Mouse (Mus musculus): ENCODE results near the gene Phyhipl.

Gene Phyhipl

DNA sequence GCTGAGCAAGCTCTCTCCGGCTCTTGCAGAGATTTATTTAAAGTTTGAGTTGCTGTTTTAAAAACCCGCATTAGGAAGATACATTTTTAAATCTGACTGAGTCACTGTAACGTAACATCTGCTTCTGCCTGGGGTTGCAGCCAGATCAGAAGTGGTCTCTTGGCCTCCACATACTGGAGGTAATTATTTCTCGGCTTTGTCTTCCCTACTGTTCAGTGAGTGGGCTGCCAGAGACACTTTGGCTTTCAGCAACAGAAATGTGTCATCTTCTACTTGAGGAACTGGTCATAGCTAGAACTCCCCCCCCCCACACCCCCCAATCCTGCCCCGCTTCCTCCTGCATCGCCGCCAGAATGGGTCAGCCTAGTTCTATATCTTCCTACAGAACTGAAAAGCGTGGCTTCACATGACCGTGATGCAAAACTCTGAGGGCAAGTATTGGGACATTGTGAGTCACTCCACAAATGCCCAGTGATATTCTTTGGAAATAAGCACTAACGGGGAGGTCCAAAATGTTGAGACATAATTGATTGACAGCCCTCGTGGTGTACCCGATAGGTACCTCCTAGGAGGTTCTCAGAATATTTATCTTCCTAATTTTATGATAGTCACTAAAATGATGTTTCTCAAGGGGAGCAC is 125.5 kb downstream of the Phyhipl start:
- no peak for DNase-seq

DNA sequence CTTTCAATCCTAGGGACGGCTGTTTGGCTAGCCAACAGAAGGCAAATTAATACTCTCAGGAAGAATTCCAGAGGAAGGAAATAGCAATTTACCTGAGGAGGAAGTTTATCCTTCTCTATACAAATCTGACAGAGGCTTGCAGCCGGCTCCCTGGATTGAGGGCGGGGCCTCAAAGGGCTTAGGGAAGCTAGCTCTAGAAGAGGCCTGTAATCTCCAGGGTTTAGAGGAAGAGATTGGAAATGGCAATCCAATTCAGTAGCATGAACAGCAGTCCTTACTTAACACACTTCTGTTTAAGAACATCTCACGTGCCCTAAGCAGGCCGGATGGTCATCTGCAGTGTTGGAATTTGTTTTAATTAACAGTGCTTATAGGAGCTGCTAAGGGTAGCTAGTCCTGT is 134.4 kb downstream of the Phyhipl start:
- DNase-seq, result peak in 1 of 2 experiments; percentile 35

DNA sequence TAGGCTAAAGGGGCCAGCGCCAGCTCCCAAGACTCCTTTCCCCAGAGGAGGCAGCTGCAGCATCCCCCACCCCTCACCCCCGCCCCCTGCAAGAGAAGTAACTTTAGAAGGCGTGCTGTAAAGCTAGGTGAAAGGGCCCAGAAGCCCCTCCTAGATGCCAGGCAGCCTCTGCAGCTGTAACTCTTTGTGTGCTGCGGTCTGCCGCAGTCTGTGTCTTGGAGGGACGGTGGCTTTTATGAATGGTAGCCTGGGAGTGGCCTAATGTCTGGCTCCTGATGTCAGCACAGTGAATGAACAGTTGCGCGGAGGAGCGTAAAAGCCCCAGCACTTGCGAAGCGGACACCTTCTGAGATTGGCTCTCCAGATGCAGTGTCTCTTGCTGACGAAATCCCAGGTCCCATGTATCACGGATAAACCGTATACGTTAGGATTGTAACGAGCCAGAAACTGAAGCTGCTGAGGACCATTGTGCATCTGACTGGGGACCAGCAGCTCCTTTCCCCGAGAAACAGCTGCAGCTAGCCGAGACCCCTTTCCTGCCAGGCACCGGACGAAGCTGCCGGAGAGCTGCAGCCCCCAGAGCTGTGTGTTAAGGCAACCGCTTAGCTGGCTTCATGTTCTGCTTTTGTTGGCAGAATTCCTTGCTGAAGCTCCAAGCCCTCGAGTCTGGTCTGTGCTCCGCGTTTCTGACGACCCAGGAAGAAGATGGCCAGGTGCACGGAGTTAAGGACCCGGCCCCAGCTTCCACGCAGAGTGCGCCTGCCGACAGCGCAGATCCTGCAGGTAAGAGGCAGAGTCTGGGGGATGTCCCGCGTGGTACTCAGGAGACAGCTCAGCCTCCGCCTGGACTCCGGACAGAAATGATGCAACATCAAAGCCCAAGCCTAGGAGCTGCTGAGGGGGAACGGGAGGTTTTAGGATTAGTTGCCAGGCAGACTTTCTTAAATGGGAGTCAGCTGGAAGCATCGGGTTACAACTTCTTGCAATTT is 135.3 kb downstream of the Phyhipl start:
- peak in 1 of 2 experiments; percentile 34 for DNase-seq

DNA sequence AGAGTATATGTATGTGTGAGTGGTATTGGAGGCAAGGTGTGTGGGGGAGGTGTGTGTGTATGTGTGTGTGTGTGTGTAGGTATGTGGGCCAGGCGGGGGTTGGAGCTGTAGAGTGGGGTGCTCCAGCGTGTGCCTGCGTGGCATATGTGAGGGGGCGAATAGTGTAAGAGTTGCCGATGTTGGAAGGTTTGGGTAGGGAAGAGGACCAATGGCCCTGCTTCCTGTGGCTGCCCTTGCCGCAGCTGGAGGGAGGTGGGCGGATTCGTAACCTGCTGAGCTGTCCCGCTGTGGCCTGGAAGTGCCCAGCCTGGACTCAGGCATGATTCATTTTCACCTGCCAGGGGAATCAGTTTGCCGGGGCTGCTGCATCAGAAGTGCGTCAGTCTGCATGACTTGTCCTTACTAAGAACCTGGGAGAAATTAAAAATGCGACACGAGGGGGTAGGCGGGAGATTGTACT is 136.1 kb downstream of the Phyhipl start:
- DNase-seq, result no peak

DNA sequence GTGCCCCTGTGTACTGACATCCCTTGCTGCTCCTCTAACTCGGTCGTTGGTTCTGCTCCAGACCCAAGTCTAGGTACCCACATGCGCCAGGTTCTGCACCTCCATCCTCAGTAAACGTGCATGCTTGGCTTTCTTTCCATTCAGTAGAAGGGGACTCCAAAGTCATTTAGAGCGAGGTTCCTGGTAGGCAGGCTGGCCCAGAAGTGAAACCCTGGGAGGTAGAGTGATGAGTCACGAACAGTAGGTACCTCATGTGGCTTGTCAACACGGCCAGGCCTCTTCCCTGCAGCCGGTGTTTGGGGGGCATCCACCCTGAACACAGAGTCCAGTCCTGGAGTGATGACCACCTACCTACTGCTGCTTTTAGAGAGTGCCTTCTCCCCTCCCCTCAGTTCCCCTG is 139.1 kb downstream of the Phyhipl start:
- no peak for DNase-seq

DNA sequence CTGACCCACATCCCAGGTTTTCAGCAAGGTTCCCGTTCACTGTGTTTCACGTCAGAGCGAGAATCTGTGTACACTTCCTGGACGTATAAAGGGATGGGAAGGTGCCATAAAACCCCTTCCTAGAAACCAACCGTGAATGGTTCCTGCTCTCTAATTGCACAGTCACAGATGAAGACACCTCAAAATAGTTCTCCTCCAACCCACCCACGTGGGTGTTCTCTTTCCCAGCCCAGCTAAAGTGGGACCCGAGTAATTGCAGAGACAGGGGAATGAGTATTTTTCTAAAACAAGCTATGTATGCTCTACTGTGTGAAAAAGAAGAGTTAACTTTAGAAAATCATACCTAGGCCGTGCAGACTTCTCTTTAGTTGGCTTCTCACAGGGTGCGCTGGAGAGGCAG is 140.9 kb downstream of the Phyhipl start:
- no peak for DNase-seq

DNA sequence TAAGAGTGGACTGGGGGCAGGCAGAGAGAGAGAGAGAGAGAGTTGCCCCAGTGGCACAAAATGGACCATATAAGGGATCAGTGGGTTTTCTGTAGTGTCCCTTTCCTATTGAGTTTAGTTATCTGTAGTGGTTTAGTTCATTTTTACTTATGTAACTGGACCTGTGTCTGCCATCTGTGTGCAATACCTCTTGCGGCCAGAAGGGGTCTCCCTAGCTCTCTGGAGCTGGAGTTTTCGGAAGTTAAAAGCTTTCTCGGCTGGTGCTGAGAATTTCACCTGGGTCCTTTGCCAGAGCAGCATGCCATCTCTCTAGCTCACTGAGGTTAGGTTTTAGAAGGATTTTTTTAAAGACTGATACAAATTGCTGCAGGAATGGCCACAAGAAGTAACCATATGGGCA is 147.9 kb downstream of the Phyhipl start:
- no peak for DNase-seq

Measured in lung, postnatal 4 days (tissue).